In the genomic region with DNA sequence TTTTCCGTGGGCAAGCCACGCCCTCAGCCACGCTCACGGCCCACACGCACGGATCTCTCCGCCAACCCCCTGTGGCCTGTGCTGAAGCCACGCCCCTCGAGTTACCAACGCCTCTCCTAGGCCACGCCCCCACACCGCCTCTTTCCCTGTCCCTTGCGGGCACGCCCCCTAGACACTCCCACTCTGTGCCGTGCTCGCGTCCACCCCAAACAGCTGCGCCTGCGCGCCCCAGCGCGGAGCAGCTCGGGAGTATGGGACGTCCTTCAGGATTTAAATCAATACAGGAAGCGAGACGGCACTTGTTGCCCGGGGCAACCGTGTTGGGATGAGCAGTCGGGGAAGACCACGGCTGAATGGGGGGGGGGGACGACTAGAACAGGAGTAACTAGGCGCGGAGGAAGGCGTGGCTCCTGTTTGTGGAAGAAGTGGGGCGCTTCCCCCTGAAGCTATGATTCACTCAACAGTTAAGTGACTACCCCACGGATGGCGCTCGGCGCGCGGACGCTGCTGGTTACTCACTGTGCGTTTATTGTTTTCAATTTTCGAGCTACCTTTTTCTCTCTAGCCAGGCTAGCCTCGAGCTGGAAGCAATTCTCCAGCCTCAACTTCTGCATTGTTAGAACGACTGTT, we compare ENCODE assay signal across 8 mouse cellular contexts. TPM values are rescaled to one million over a fixed set of nuclear protein-coding genes. Genes with fewer than 3 reads are reported as not detected.
DNase-seq lines count a peak whose midpoint lies in the region; ATAC-seq lines count a peak whose summit lies in the region.

No protein-coding gene starts in this region.

- no peaks in the 10 kb centered on the region for H3K27me3 ChIP-seq in heart, embryonic 10.5 days (ENCODE audit: insufficient read depth, poor library complexity, severe bottlenecking)
- no peaks in the 10 kb centered on the region for H3K27me3 ChIP-seq in kidney, embryonic 15.5 days

- H3K4me3 ChIP-seq in heart, embryonic 10.5 days, result peak overlapping the region; percentile 94
- peak overlapping the region; percentile 78 for H3K4me3 ChIP-seq in kidney, embryonic 15.5 days (replicated peaks)

- no peaks in the 10 kb centered on the region for H3K9me3 ChIP-seq in heart, embryonic 10.5 days
- no peaks in the 10 kb centered on the region for H3K9me3 ChIP-seq in kidney, embryonic 15.5 days (replicated peaks)

- DNase-seq in A20 (ENCODE audit: low read depth, low spot score) (peak; percentile 100), liver (peak; percentile 100)
- DNase-seq in brain, adult 2 months (ENCODE audit: low read depth, low spot score), result peak; percentile 100
- DNase-seq in heart, embryonic 10.5 days (ENCODE audit: low spot score), result peak; percentile 100
- DNase-seq in spleen, postnatal 4 days (ENCODE audit: low spot score in 2 of 2), result peak; percentile 100

- peaks cover 22% of the 10 kb centered on the region for H3K36me3 ChIP-seq in heart, embryonic 10.5 days
- peaks cover 24% of the 10 kb centered on the region for H3K36me3 ChIP-seq in kidney, embryonic 15.5 days

- H3K4me1 ChIP-seq in heart, embryonic 10.5 days, result peaks cover 34% of the 10 kb centered on the region
- peaks cover 44% of the 10 kb centered on the region for H3K4me1 ChIP-seq in kidney, embryonic 15.5 days

- WGBS in heart, embryonic 10.5 days, result under 1% methylated on average over 46 of the region's 46 CpGs
- under 1% methylated on average over 46 of the region's 46 CpGs for WGBS in kidney, embryonic 15.5 days

- H3K27ac ChIP-seq in heart, embryonic 10.5 days, result peak overlapping the region; percentile 98
- peak overlapping the region; percentile 90 for H3K27ac ChIP-seq in kidney, embryonic 15.5 days

- ATAC-seq in erythroblast, adult 5-6 weeks (replicated peaks; ENCODE audit: low FRiP score, poor library complexity, severe bottlenecking), result peak; percentile 61
- peak; percentile 96 for ATAC-seq in kidney, embryonic 15.5 days (replicated peaks; ENCODE audit: low FRiP score)
- peak; percentile 90 for ATAC-seq in monocyte, adult 5-6 weeks (replicated peaks; ENCODE audit: insufficient number of reproducible peaks, low FRiP score, low TSS enrichment, poor library complexity, severe bottlenecking)

- H3K9ac ChIP-seq in kidney, embryonic 15.5 days, result peak overlapping the region; percentile 88

- peak overlapping the region; percentile 83 for H3K4me2 ChIP-seq in kidney, embryonic 15.5 days

RNA-seq across cellular contexts. Expression of gene Fzr1, which starts 0.4 kb away (rescaled TPM):
- total RNA-seq in erythroblast, adult 5-6 weeks (2015; ENCODE audit: low replicate concordance), result 286 and 325 TPM in 2 replicates
- total RNA-seq in erythroblast, adult 5-6 weeks (2017; ENCODE audit: low replicate concordance), result 463 and 486 TPM in 2 replicates
- 105 and 117 TPM in 2 replicates for polyA plus RNA-seq in heart, embryonic 10.5 days (2016; fragmentation: Nextera tagmentation; extraction: Ambion mirVana)
- 105 and 114 TPM in 2 replicates for polyA plus RNA-seq in kidney, embryonic 15.5 days (2015; fragmentation: Nextera tagmentation; extraction: Ambion mirVana)
- total RNA-seq in monocyte, adult 5-6 weeks (2017), result 8.2 to 12.9 TPM (median 11.7 TPM) in 3 replicates

RNA-seq across cellular contexts. Expression of gene Dohh, which starts 5.6 kb away (rescaled TPM):
- total RNA-seq in erythroblast, adult 5-6 weeks (2015; ENCODE audit: low replicate concordance), result 10.4 and 11.7 TPM in 2 replicates
- total RNA-seq in erythroblast, adult 5-6 weeks (2017; ENCODE audit: low replicate concordance), result 32.5 and 33.7 TPM in 2 replicates
- 100 and 105 TPM in 2 replicates for polyA plus RNA-seq in heart, embryonic 10.5 days (2016; fragmentation: Nextera tagmentation; extraction: Ambion mirVana)
- 79.7 and 82.2 TPM in 2 replicates for polyA plus RNA-seq in kidney, embryonic 15.5 days (2015; fragmentation: Nextera tagmentation; extraction: Ambion mirVana)
- total RNA-seq in monocyte, adult 5-6 weeks (2017), result 18.6 to 22.3 TPM (median 20.9 TPM) in 3 replicates

RNA-seq across cellular contexts. Expression of gene Gm48551, which starts 5.6 kb away (rescaled TPM):
- 2.5 and 3.7 TPM in 2 replicates for total RNA-seq in erythroblast, adult 5-6 weeks (2015; ENCODE audit: low replicate concordance)
- total RNA-seq in erythroblast, adult 5-6 weeks (2017; ENCODE audit: low replicate concordance), result 1.3 TPM in 1 of 2 replicates, not detected in the other
- 2.2 and 3.1 TPM in 2 replicates for polyA plus RNA-seq in heart, embryonic 10.5 days (2016; fragmentation: Nextera tagmentation; extraction: Ambion mirVana)
- 2.5 and 4.1 TPM in 2 replicates for polyA plus RNA-seq in kidney, embryonic 15.5 days (2015; fragmentation: Nextera tagmentation; extraction: Ambion mirVana)
- total RNA-seq in monocyte, adult 5-6 weeks (2017), result 2.3 to 3.7 TPM in 2 of 3 replicates, not detected in the other

RNA-seq across cellular contexts. Expression of gene Gm48552, which starts 10.1 kb away (rescaled TPM):
- not detected in 2 replicates for total RNA-seq in erythroblast, adult 5-6 weeks (2015; ENCODE audit: low replicate concordance)
- 5.6 TPM in 1 of 2 replicates, not detected in the other for total RNA-seq in erythroblast, adult 5-6 weeks (2017; ENCODE audit: low replicate concordance)
- polyA plus RNA-seq in heart, embryonic 10.5 days (2016; fragmentation: Nextera tagmentation; extraction: Ambion mirVana), result 1.1 and 1.7 TPM in 2 replicates
- 1.6 and 2.1 TPM in 2 replicates for polyA plus RNA-seq in kidney, embryonic 15.5 days (2015; fragmentation: Nextera tagmentation; extraction: Ambion mirVana)
- total RNA-seq in monocyte, adult 5-6 weeks (2017), result not detected in 3 replicates

RNA-seq across cellular contexts. Expression of gene 4930404N11Rik, which starts 13.1 kb away (rescaled TPM):
- total RNA-seq in erythroblast, adult 5-6 weeks (2015; ENCODE audit: low replicate concordance), result 15.6 and 27.0 TPM in 2 replicates
- total RNA-seq in erythroblast, adult 5-6 weeks (2017; ENCODE audit: low replicate concordance), result 35.7 and 41.5 TPM in 2 replicates
- 1.1 and 1.4 TPM in 2 replicates for polyA plus RNA-seq in heart, embryonic 10.5 days (2016; fragmentation: Nextera tagmentation; extraction: Ambion mirVana)
- 0.62 and 1.6 TPM in 2 replicates for polyA plus RNA-seq in kidney, embryonic 15.5 days (2015; fragmentation: Nextera tagmentation; extraction: Ambion mirVana)
- total RNA-seq in monocyte, adult 5-6 weeks (2017), result 1.4 to 2.4 TPM in 2 of 3 replicates, not detected in the other

Comparison
In these comparisons a context has a peak if more than half of its experiments do, and no peak if none do; other contexts are left out.
1. Peak in every context shown above with its lines: DNase-seq, ATAC-seq, H3K4me3 ChIP-seq and H3K27ac ChIP-seq.
2. RNA of gene Fzr1, which starts 0.4 kb away (total RNA-seq): 286 to 486 TPM in erythroblast, adult 5-6 weeks; 8.2 to 12.9 TPM in monocyte, adult 5-6 weeks; every median in the first group is over 10 times any median in the second.